13 mouse cellular contexts compared by ENCODE assay signal in genomic region chr10:71443086-71443485, GRCm38 (mm10).
"Had no signal": no experiment of that assay in that cellular context is flagged by ENCODE, and none has a peak within 500 bp of the region (broad histone marks: within the 10 kb centered on the region; RNA-seq: fewer than 3 reads in every experiment).

No protein-coding gene starts in this region.

- DNase-seq: gastrocnemius, adult 2 months; gastrocnemius, postnatal 10 days; gastrocnemius, postnatal 25 days; heart, adult 2 months; heart, postnatal 10 days; heart, postnatal 4 days; kidney, adult 18-20 months; kidney, adult 8-10 months; kidney, postnatal 10 days; kidney, postnatal 25 days; kidney, postnatal 4 days; left cerebral cortex, postnatal 4 days; lung, adult 18-20 months had no signal
